8 mouse cellular contexts compared by ENCODE assay signal in the genomic region with DNA sequence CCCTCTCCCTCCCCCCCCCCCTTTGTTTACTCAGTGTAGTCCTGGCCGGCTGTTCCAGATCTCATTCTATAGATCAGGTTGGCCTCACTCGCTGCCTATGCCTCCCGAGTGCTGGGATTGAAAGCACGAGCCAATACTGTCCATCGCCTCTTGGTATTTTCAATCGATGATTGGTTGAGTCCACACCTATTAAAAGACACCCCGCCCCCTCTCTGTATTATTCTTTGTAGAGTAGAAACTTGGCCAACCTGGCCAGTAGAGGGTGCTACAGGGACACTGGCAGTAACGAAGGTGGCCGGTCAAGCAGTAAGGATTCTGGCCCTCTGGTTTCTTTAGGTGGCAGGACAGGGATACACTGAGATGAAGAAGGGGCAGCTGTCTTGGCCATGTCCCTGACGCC. TPM values are rescaled to one million over a fixed set of nuclear protein-coding genes. Genes with fewer than 3 reads are reported as not detected.
DNase-seq lines count a peak whose midpoint lies in the region; ATAC-seq and TF ChIP-seq lines count a peak whose summit lies in the region.

No protein-coding gene starts in this region.

- no peak overlapping the region for H3K27ac ChIP-seq in cerebellum, adult 2 months (ENCODE audit: insufficient read depth, low read length)
- H3K27ac ChIP-seq in kidney, adult 2 months (ENCODE audit: insufficient read depth, low read depth, low read length) = no peak overlapping the region

- DNase-seq in right cerebral cortex, adult 18-20 months = peak; percentile 32
- no peak for DNase-seq in right cerebral cortex, postnatal 4 days
- peak; percentile 80 to 81 for DNase-seq in cerebellum, adult 2 months
- peak; percentile 88 for DNase-seq in kidney, adult 2 months
- peak; percentile 65 to 82 for DNase-seq in lung, adult 18-20 months
- peak; percentile 54 for DNase-seq in retina, adult 2 months (ENCODE audit: low read depth, low spot score)
- DNase-seq in urinary bladder, postnatal 36 days (ENCODE audit: low spot score in 2 of 2) = peak; percentile 47 to 66

- no peaks in the 10 kb centered on the region for H3K36me3 ChIP-seq in kidney, adult 2 months (ENCODE audit: control insufficient read depth, insufficient read depth, low read length)

- WGBS in cerebellum, adult 2 months = 2% methylated on average over 10 of the region's 10 CpGs
- 4% methylated on average over 10 of the region's 10 CpGs for WGBS in kidney, adult 2 months

- peak overlapping the region; percentile 28 for H3K4me3 ChIP-seq in cerebellum, adult 2 months (replicated peaks; ENCODE audit: insufficient read depth, low read depth, low read length)
- H3K4me3 ChIP-seq in kidney, adult 2 months (ENCODE audit: insufficient read depth, low read depth, low read length) = no peak overlapping the region

- TF ChIP-seq CTCF in cerebellum, adult 2 months (IDR thresholded peaks at IDR 0.05; ENCODE audit: borderline replicate concordance, insufficient read depth, low read depth, low read length) = peak; percentile 82
- TF ChIP-seq CTCF in kidney, adult 2 months (conservative IDR thresholded peaks at IDR 0.05; ENCODE audit: insufficient read depth, insufficient read length, low read depth, low read length) = peak; percentile 79

- no peak for TF ChIP-seq POLR2A in cerebellum, adult 2 months (IDR thresholded peaks at IDR 0.05; ENCODE audit: borderline replicate concordance, insufficient read depth, low read length)
- TF ChIP-seq POLR2A in kidney, adult 2 months (IDR thresholded peaks at IDR 0.05; ENCODE audit: low read depth, low read length) = no peak

- no peaks in the 10 kb centered on the region for H3K27me3 ChIP-seq in cerebellum, adult 2 months (ENCODE audit: control insufficient read depth, insufficient read depth, low read length)
- no peaks in the 10 kb centered on the region for H3K27me3 ChIP-seq in kidney, adult 2 months (replicated peaks; ENCODE audit: control insufficient read depth, insufficient read depth, low read length)

- H3K4me1 ChIP-seq in cerebellum, adult 2 months (ENCODE audit: control insufficient read depth, insufficient read depth, low read length) = no peaks in the 10 kb centered on the region; the same call in 1 of the 2 replicates
- H3K4me1 ChIP-seq in kidney, adult 2 months (ENCODE audit: control insufficient read depth, insufficient read depth, low read length) = no peaks in the 10 kb centered on the region

- ATAC-seq in granulocyte monocyte progenitor cell, adult 5-6 weeks (replicated peaks; ENCODE audit: poor library complexity, severe bottlenecking) = peak; percentile 78

RNA-seq across cellular contexts. Expression of a gene that starts 19.8 kb away (rescaled TPM):
- polyA plus RNA-seq in cerebellum, adult 2 months (2012; rRNA removed) = not detected in 2 replicates
- total RNA-seq in granulocyte monocyte progenitor cell, adult 5-6 weeks (2014; fragmentation: Nextera tagmentation) = not detected in 2 replicates
- total RNA-seq in granulocyte monocyte progenitor cell, adult 5-6 weeks (2017) = not detected in 2 replicates
- polyA plus RNA-seq in kidney, adult 2 months (2012; rRNA removed) = not detected in 2 replicates

RNA-seq across cellular contexts. Expression of a gene that starts 32.2 kb away (rescaled TPM):
- not detected in 2 replicates for polyA plus RNA-seq in cerebellum, adult 2 months (2012; rRNA removed)
- total RNA-seq in granulocyte monocyte progenitor cell, adult 5-6 weeks (2014; fragmentation: Nextera tagmentation) = not detected in 2 replicates
- not detected in 2 replicates for total RNA-seq in granulocyte monocyte progenitor cell, adult 5-6 weeks (2017)
- polyA plus RNA-seq in kidney, adult 2 months (2012; rRNA removed) = not detected in 2 replicates

RNA-seq across cellular contexts. Expression of a gene that starts 38.6 kb away (rescaled TPM):
- 39.6 and 41.5 TPM in 2 replicates for polyA plus RNA-seq in cerebellum, adult 2 months (2012; rRNA removed)
- 0.80 and 1.7 TPM in 2 replicates for total RNA-seq in granulocyte monocyte progenitor cell, adult 5-6 weeks (2014; fragmentation: Nextera tagmentation)
- 0.36 and 0.52 TPM in 2 replicates for total RNA-seq in granulocyte monocyte progenitor cell, adult 5-6 weeks (2017)
- 2.5 and 3.1 TPM in 2 replicates for polyA plus RNA-seq in kidney, adult 2 months (2012; rRNA removed)

RNA-seq across cellular contexts. Expression of a gene that starts 50.3 kb away (rescaled TPM):
- polyA plus RNA-seq in cerebellum, adult 2 months (2012; rRNA removed) = not detected in 2 replicates
- not detected in 2 replicates for total RNA-seq in granulocyte monocyte progenitor cell, adult 5-6 weeks (2014; fragmentation: Nextera tagmentation)
- not detected in 2 replicates for total RNA-seq in granulocyte monocyte progenitor cell, adult 5-6 weeks (2017)
- polyA plus RNA-seq in kidney, adult 2 months (2012; rRNA removed) = 12.4 and 13.3 TPM in 2 replicates

RNA-seq across cellular contexts. Expression of a gene that starts 53.2 kb away (rescaled TPM):
- polyA plus RNA-seq in cerebellum, adult 2 months (2012; rRNA removed) = 2.0 and 2.2 TPM in 2 replicates
- 420 and 510 TPM in 2 replicates for total RNA-seq in granulocyte monocyte progenitor cell, adult 5-6 weeks (2014; fragmentation: Nextera tagmentation)
- total RNA-seq in granulocyte monocyte progenitor cell, adult 5-6 weeks (2017) = 682 and 721 TPM in 2 replicates
- 8.4 and 14.5 TPM in 2 replicates for polyA plus RNA-seq in kidney, adult 2 months (2012; rRNA removed)
